Mouse (Mus musculus) heart, adult 2 months (tissue): ENCODE data around the gene Gm43552.

Source experiments
- CTCF ChIP-seq: fragments of 200-600 bp; IDR thresholded peaks from 2 replicates; pipeline ENCODE4 v1.8.1; 2022; ENCODE audit warnings: antibody characterized with exemption, mild to moderate bottlenecking, moderate library complexity
- POLR2A ChIP-seq: fragments of 200-500 bp; IDR thresholded peaks from 2 replicates; pipeline ENCODE4 v1.6.1; 2011; ENCODE audit warnings: mild to moderate bottlenecking, low read depth, low read length, control low read depth; ENCODE audit not compliant: insufficient read depth

GRCm38 (mm10) chr5:65489830-65490229 is 2.8 kb downstream of the Gm43552 start:
- no peak for TF ChIP-seq POLR2A
- no peak for TF ChIP-seq CTCF
